Mouse (Mus musculus) kidney, embryonic 16.5 days (tissue): Measurements from ENCODE around the gene Btbd9. TPM values are rescaled to one million over a fixed set of nuclear protein-coding genes. Genes with fewer than 3 reads are reported as not detected.

Experiments
- ATAC-seq: fragments of 200-750 bp; cut with Nextera tagmentation; 2 replicates; pipeline ENCODE4 v1.8.0; 2017; ENCODE audit warnings: moderate TSS enrichment; ENCODE audit not compliant: low FRiP score, low TSS enrichment
- H3K27ac ChIP-seq: fragments of 300-500 bp; sonication (generic); 2 replicates; pipeline ENCODE4 v1.5.1; 2014; ENCODE audit warnings: low read length
- H3K27me3 ChIP-seq: fragments of 300-500 bp; sonication (generic); 2 replicates; pipeline ENCODE4 v1.6.1; 2014; ENCODE audit warnings: low read length, control low read depth, mixed read lengths; ENCODE audit not compliant: insufficient read depth
- H3K36me3 ChIP-seq: fragments of 300-500 bp; sonication (generic); 2 replicates; pipeline ENCODE4 v1.6.1; 2014; ENCODE audit warnings: low read length, control low read depth, mixed read lengths; ENCODE audit not compliant: insufficient read depth
- H3K4me1 ChIP-seq: fragments of 300-500 bp; sonication (generic); 2 replicates; pipeline ENCODE4 v1.6.1; 2014; ENCODE audit warnings: low read length, control low read depth, mixed read lengths; ENCODE audit not compliant: insufficient read depth
- H3K4me2 ChIP-seq: fragments of 300-500 bp; sonication (generic); replicated peaks from 2 replicates; pipeline ENCODE4 v1.6.1; 2014; ENCODE audit warnings: low read depth, low read length
- H3K4me3 ChIP-seq: fragments of 300-500 bp; sonication (generic); 2 replicates; pipeline ENCODE4 v1.5.1; 2014; ENCODE audit warnings: mild to moderate bottlenecking, low read length
- H3K9ac ChIP-seq: fragments of 300-500 bp; sonication (generic); replicated peaks from 2 replicates; pipeline ENCODE4 v1.6.1; 2014; ENCODE audit warnings: low read length
- H3K9me3 ChIP-seq: fragments of 300-500 bp; sonication (generic); 2 replicates; pipeline ENCODE4 v1.6.1; 2016; ENCODE audit warnings: low read length, control low read depth
- WGBS: fragments of 180-500 bp; shearing (Covaris S2); extraction: QIAGEN DNeasy Blood & Tissue Kit; methylation state at CpG from one replicate; pipeline ENCODE4 v1.1.7; 2014; 5-methylcytosine and 5-hydroxymethylcytosine counted together
- polyA plus RNA-seq: library from polyadenylated mRNA; unstranded; fragments of >200 nt; fragmentation: Nextera tagmentation; extraction: Ambion mirVana; gene quantifications from 2 replicates; pipeline ENCODE4 v1.2.1, GENCODE M21; 2015

The Btbd9 gene
- polyA plus RNA-seq, 1 experiment from 2014 or later: 58.3 TPM

- 92% methylated on average over 5 of the region's 5 CpGs for WGBS
- no peak for ATAC-seq
- Histone ChIP-seq H3K4me3 (no peak overlapping the region), H3K27ac (no peak overlapping the region), H3K27me3 (no peaks in the 10 kb centered on the region), H3K9ac (no peak overlapping the region), H3K4me2 (no peak overlapping the region), H3K4me1 (peaks cover 29% of the 10 kb centered on the region), H3K9me3 (no peaks in the 10 kb centered on the region), H3K36me3 (peaks cover 37% of the 10 kb centered on the region)
Observed at GRCm38 (mm10) chr17:30605001-30605400, 28.7 kb upstream of the Btbd9 start.

- Histone ChIP-seq H3K36me3 (peaks cover 40% of the 10 kb centered on the region), H3K4me3 (no peak overlapping the region), H3K27ac (no peak overlapping the region), H3K4me2 (no peak overlapping the region), H3K9ac (no peak overlapping the region), H3K9me3 (no peaks in the 10 kb centered on the region), H3K27me3 (no peaks in the 10 kb centered on the region), H3K4me1 (peaks cover 23% of the 10 kb centered on the region)
- ATAC-seq: peak; percentile 29; the same call in 1 of the 2 replicates
- 55% methylated on average over 6 of the region's 6 CpGs for WGBS
Observed at GRCm38 (mm10) chr17:30604296-30604695, 28.0 kb upstream of the Btbd9 start.

- no peak overlapping the region for H3K27ac ChIP-seq
- H3K9me3 ChIP-seq: no peaks in the 10 kb centered on the region; the same call in 1 of the 2 replicates
- no peak for ATAC-seq
- no peak overlapping the region for H3K4me2 ChIP-seq
- no peak overlapping the region for H3K9ac ChIP-seq
- peaks cover 54% of the 10 kb centered on the region for H3K36me3 ChIP-seq
- peaks cover 10% of the 10 kb centered on the region for H3K4me1 ChIP-seq
- H3K27me3 ChIP-seq: no peaks in the 10 kb centered on the region
- WGBS: 86% methylated on average over 14 of the region's 14 CpGs
- H3K4me3 ChIP-seq: no peak overlapping the region
Observed at GRCm38 (mm10) chr17:30602175-30602574, 25.9 kb upstream of the Btbd9 start.

- Histone ChIP-seq H3K27ac (no peak overlapping the region), H3K9me3 (no peaks in the 10 kb centered on the region; the same call in 1 of the 2 replicates), H3K4me3 (no peak overlapping the region), H3K4me1 (no peaks in the 10 kb centered on the region), H3K9ac (no peak overlapping the region), H3K27me3 (no peaks in the 10 kb centered on the region), H3K36me3 (peaks cover 69% of the 10 kb centered on the region), H3K4me2 (no peak overlapping the region)
- WGBS: 90% methylated on average over 5 of the region's 5 CpGs
- no peak for ATAC-seq
Observed at GRCm38 (mm10) chr17:30598300-30598699, 22.0 kb upstream of the Btbd9 start.

GRCm38 (mm10) chr17:30597786-30598185 is 21.5 kb upstream of the Btbd9 start:
- 95% methylated on average over 9 of the region's 9 CpGs for WGBS
- Histone ChIP-seq H3K4me1 (no peaks in the 10 kb centered on the region), H3K4me2 (no peak overlapping the region), H3K9me3 (no peaks in the 10 kb centered on the region; the same call in 1 of the 2 replicates), H3K9ac (no peak overlapping the region), H3K4me3 (no peak overlapping the region), H3K27ac (no peak overlapping the region), H3K36me3 (peaks cover 69% of the 10 kb centered on the region), H3K27me3 (no peaks in the 10 kb centered on the region)
- no peak for ATAC-seq

- 50% methylated on average over 6 of the region's 6 CpGs for WGBS
- Histone ChIP-seq H3K4me2 (no peak overlapping the region), H3K9ac (no peak overlapping the region), H3K27me3 (no peaks in the 10 kb centered on the region), H3K9me3 (no peaks in the 10 kb centered on the region; the same call in 1 of the 2 replicates), H3K27ac (no peak overlapping the region), H3K36me3 (peaks cover 54% of the 10 kb centered on the region), H3K4me1 (peaks cover 10% of the 10 kb centered on the region; the same call in 1 of the 2 replicates), H3K4me3 (no peak overlapping the region)
- no peak for ATAC-seq
Observed at GRCm38 (mm10) chr17:30594846-30595245, 18.6 kb upstream of the Btbd9 start.

- Histone ChIP-seq H3K9me3 (no peaks in the 10 kb centered on the region; the same call in 1 of the 2 replicates), H3K27me3 (no peaks in the 10 kb centered on the region), H3K36me3 (peaks cover 50% of the 10 kb centered on the region), H3K27ac (no peak overlapping the region), H3K4me3 (no peak overlapping the region), H3K9ac (no peak overlapping the region), H3K4me2 (no peak overlapping the region), H3K4me1 (peaks cover 10% of the 10 kb centered on the region; the same call in 1 of the 2 replicates)
- ATAC-seq: no peak
- WGBS: 55% methylated on average over 5 of the region's 5 CpGs
Observed at GRCm38 (mm10) chr17:30594407-30594806, 18.1 kb upstream of the Btbd9 start.

GRCm38 (mm10) chr17:30590417-30591198 is 14.3 kb upstream of the Btbd9 start:
- no peak overlapping the region for H3K9ac ChIP-seq
- no peak overlapping the region; the same call in 1 of the 2 replicates for H3K4me2 ChIP-seq
- H3K27me3 ChIP-seq: no peaks in the 10 kb centered on the region
- WGBS: 48% methylated on average over 17 of the region's 17 CpGs
- peaks cover 10% of the 10 kb centered on the region; the same call in 1 of the 2 replicates for H3K4me1 ChIP-seq
- H3K9me3 ChIP-seq: no peaks in the 10 kb centered on the region
- no peak overlapping the region for H3K27ac ChIP-seq
- H3K36me3 ChIP-seq: peaks cover 20% of the 10 kb centered on the region
- peak; percentile 35; the same call in 1 of the 2 replicates for ATAC-seq
- H3K4me3 ChIP-seq: no peak overlapping the region

- Histone ChIP-seq H3K9me3 (no peaks in the 10 kb centered on the region), H3K4me3 (no peak overlapping the region), H3K9ac (no peak overlapping the region), H3K4me2 (no peak overlapping the region), H3K36me3 (no peaks in the 10 kb centered on the region), H3K27ac (no peak overlapping the region), H3K4me1 (no peaks in the 10 kb centered on the region), H3K27me3 (no peaks in the 10 kb centered on the region)
- no peak for ATAC-seq
- WGBS: 82% methylated on average over 2 of the region's 2 CpGs
Observed at GRCm38 (mm10) chr17:30583258-30584001, 7.1 kb upstream of the Btbd9 start.
